Mouse (Mus musculus): ENCODE measurements around the gene Opcml.

DNA sequence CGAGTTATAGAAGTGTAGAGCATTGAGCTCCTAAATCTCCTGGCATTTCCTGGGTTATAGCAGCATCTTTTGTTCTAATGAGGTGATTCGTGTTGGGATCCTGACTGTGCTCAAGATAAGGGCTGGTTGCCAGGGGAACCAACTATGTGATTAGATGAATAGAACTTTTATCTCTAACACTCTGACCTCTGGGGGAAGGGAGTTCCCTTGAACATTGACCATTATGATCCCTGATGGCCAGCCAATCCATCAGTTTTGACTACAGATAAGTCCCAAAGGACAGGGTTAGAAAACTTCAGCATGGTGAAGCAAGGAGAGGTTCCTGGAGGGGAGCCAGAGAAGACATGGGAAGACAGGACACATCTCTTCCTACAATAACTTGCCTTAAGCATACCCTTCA lies 23.6 kb downstream of the Opcml start:
- TF ChIP-seq POLR2A (IDR thresholded peaks at IDR 0.05; ENCODE audit: low read depth, low read length) (no peak), CTCF (IDR thresholded peaks at IDR 0.05; ENCODE audit: extremely low read depth, insufficient read length, insufficient replicate concordance, low read depth, low read length) (no peak)

Data from small intestine, adult 2 months (tissue).